Mouse (Mus musculus) kidney, adult 2 months (tissue): ENCODE data around the gene Nek9. TPM values are rescaled to one million over a fixed set of nuclear protein-coding genes. Genes with fewer than 3 reads are reported as not detected.

Experiments
- DNase-seq: peaks from one replicate; pipeline ENCODE4 v3.0.0; 2021
- H3K27ac ChIP-seq: fragments of 200-500 bp; 2 replicates; pipeline ENCODE4 v1.5.1; 2012; ENCODE audit warnings: low read depth, low read length, control low read depth, inconsistent platforms; ENCODE audit not compliant: insufficient read depth
- H3K27me3 ChIP-seq: fragments of 200-500 bp; replicated peaks from 2 replicates; pipeline ENCODE4 v1.6.1; 2012; ENCODE audit warnings: mild to moderate bottlenecking, moderate library complexity, low read length, inconsistent platforms; ENCODE audit not compliant: control insufficient read depth, insufficient read depth
- H3K36me3 ChIP-seq: fragments of 200-500 bp; 2 replicates; pipeline ENCODE4 v1.6.1; 2012; ENCODE audit warnings: mild to moderate bottlenecking, moderate library complexity, low read length, inconsistent platforms; ENCODE audit not compliant: control insufficient read depth, insufficient read depth
- H3K4me1 ChIP-seq: fragments of 200-500 bp; 2 replicates; pipeline ENCODE4 v1.6.1; 2011; ENCODE audit warnings: low read length; ENCODE audit not compliant: control insufficient read depth, insufficient read depth
- H3K4me3 ChIP-seq: fragments of 200-500 bp; 2 replicates; pipeline ENCODE4 v1.5.1; 2011; ENCODE audit warnings: mild to moderate bottlenecking, low read depth, low read length, control low read depth; ENCODE audit not compliant: insufficient read depth
- CTCF ChIP-seq: fragments of 200-500 bp; conservative IDR thresholded peaks from 2 replicates; pipeline ENCODE4 v1.5.1; 2011; ENCODE audit warnings: low read depth, mild to moderate bottlenecking, control low read depth, low read length, moderate library complexity, mixed read lengths; ENCODE audit not compliant: insufficient read depth, insufficient read length
- POLR2A ChIP-seq: fragments of 200-500 bp; IDR thresholded peaks from one replicate; pipeline ENCODE4 v1.6.1; 2011; ENCODE audit warnings: low read depth, low read length, control low read depth
- WGBS: fragments of 180-500 bp; shearing (Covaris S2); methylation state at CpG from one replicate; pipeline ENCODE4 v1.1.7; 2018; 5-methylcytosine and 5-hydroxymethylcytosine counted together
- polyA plus RNA-seq: library from polyadenylated mRNA; depleted of rRNA; stranded (reverse); fragments of >200 nt; gene quantifications from 2 replicates; pipeline ENCODE4 v1.2.3, GENCODE M21; 2012

Nek9 gene
- polyA plus RNA-seq, 1 experiment, result 27.8 TPM

GRCm38 (mm10) chr12:85298127-85298834 is 40.9 kb downstream of the Nek9 start:
- 31% methylated on average over 11 of the region's 11 CpGs for WGBS
- Histone ChIP-seq H3K4me1 (peaks cover 19% of the 10 kb centered on the region), H3K27me3 (no peaks in the 10 kb centered on the region), H3K27ac (peak overlapping the region; percentile 27; the same call in 1 of the 2 replicates), H3K4me3 (no peak overlapping the region), H3K36me3 (no peaks in the 10 kb centered on the region; the same call in 1 of the 2 replicates)
- TF ChIP-seq POLR2A (no peak), CTCF (no peak)
- peak; percentile 36 for DNase-seq

- Histone ChIP-seq H3K36me3 (no peaks in the 10 kb centered on the region; the same call in 1 of the 2 replicates), H3K4me1 (peaks cover 21% of the 10 kb centered on the region), H3K27me3 (no peaks in the 10 kb centered on the region), H3K27ac (no peak overlapping the region), H3K4me3 (no peak overlapping the region)
- DNase-seq, result peak; percentile 47
- TF ChIP-seq POLR2A (no peak), CTCF (no peak)
- 43% methylated on average over 10 of the region's 10 CpGs for WGBS
These were observed 41.7 kb downstream of the Nek9 start for GRCm38 (mm10) chr12:85297345-85297997.

GRCm38 (mm10) chr12:85296915-85297314 is 42.2 kb downstream of the Nek9 start:
- Histone ChIP-seq H3K36me3 (no peaks in the 10 kb centered on the region; the same call in 1 of the 2 replicates), H3K27ac (no peak overlapping the region), H3K27me3 (no peaks in the 10 kb centered on the region), H3K4me3 (no peak overlapping the region), H3K4me1 (peaks cover 26% of the 10 kb centered on the region)
- DNase-seq, result no peak
- TF ChIP-seq CTCF (no peak), POLR2A (no peak)
- WGBS, result 69% methylated on average over 5 of the region's 5 CpGs

DNA sequence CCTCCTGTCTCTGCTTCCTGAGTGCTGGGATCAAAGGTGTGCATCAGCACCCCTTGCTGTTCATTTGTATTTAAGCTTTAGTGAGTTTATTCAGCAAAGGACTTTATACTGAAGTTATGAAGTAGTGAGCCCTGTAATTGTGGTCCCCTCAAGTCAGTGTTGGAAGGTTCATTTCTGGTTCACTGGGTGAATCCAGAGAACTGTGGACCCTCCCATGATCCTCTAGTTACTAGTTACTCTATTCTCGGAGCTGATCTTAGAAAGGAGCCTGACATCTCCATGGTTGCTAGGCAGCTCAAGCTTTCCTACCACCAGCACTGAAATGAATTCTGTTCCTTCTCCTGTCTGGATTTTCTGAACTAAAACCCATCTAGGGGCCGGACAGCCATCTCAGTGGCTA is 43.7 kb downstream of the Nek9 start:
- no peak for TF ChIP-seq POLR2A
- TF ChIP-seq CTCF, result no peak
- Histone ChIP-seq H3K27me3 (no peaks in the 10 kb centered on the region), H3K4me1 (peaks cover 27% of the 10 kb centered on the region), H3K4me3 (no peak overlapping the region), H3K36me3 (no peaks in the 10 kb centered on the region; the same call in 1 of the 2 replicates), H3K27ac (no peak overlapping the region)
- WGBS, result 74% methylated on average over 2 of the region's 2 CpGs
- peak; percentile 65 for DNase-seq

DNA sequence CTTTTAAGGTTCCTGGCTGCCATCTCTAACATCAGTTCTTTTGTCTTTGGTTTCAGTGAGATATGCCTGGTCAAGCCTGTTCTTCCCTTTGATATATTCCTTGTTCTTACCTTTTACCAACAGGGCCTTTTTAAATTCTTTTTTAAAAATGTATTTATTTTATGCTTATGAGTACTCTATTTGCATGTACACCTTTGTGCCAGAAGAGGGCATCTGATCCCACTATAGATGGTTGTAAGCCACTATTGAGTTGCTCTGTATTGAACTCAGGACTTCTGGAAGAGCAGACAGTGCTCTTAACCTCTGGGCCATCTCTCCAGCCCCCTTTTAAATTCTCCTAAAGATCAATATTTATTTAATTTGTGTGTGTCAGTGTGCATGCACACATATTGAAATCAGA is 46.3 kb downstream of the Nek9 start:
- Histone ChIP-seq H3K36me3 (no peaks in the 10 kb centered on the region), H3K4me3 (no peak overlapping the region), H3K27me3 (no peaks in the 10 kb centered on the region), H3K27ac (no peak overlapping the region), H3K4me1 (peaks cover 25% of the 10 kb centered on the region)
- TF ChIP-seq POLR2A (no peak), CTCF (no peak)
- DNase-seq, result peak; percentile 17

- DNase-seq, result no peak
These were observed 46.9 kb downstream of the Nek9 start for GRCm38 (mm10) chr12:85292288-85292687.

DNA sequence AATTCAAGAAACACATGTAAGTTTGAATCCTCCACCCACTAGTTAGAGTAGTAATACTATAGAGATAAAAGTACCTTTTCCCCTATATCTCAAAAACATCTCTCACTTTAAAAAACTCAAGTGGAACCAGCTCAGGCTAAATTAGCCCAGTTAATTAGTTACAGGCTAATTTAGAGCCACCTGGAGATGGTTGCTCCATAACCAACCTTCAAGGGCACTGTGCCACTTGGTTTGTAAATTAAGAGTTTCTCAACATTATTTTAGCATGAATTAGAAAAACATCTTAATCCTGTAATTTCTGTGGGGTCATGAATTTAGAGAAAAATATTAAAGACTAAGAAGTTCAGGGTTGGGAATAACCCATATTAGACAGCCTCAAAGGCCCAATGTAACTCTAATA is 47.6 kb downstream of the Nek9 start:
- Histone ChIP-seq H3K27ac (no peak overlapping the region; the same call in 1 of the 2 replicates), H3K4me3 (no peak overlapping the region; the same call in 1 of the 2 replicates), H3K27me3 (no peaks in the 10 kb centered on the region), H3K36me3 (no peaks in the 10 kb centered on the region), H3K4me1 (peaks cover 17% of the 10 kb centered on the region)
- no peak for TF ChIP-seq POLR2A
- TF ChIP-seq CTCF, result no peak
- peak; percentile 81 for DNase-seq

More at GRCm38 (mm10) chr12:85292288-85292687, 46.9 kb downstream of the Nek9 start:
- no peak for TF ChIP-seq POLR2A
- Histone ChIP-seq H3K4me3 (no peak overlapping the region), H3K4me1 (peaks cover 19% of the 10 kb centered on the region), H3K27me3 (no peaks in the 10 kb centered on the region), H3K36me3 (no peaks in the 10 kb centered on the region), H3K27ac (peak overlapping the region; percentile 85)
- WGBS, result 49% methylated on average over 6 of the region's 6 CpGs
